Mouse (Mus musculus) ES-E14 (cell line): ENCODE data around the gene Arpc5.

Experiments used
- CHD2 ChIP-seq: IDR thresholded peaks from 2 replicates; pipeline ENCODE4 v1.6.1; 2014; ENCODE audit warnings: mild to moderate bottlenecking, low read depth, low read length, inconsistent platforms
- HCFC1 ChIP-seq: IDR thresholded peaks from 2 replicates; pipeline ENCODE4 v1.6.1; 2012; ENCODE audit warnings: low read length, inconsistent platforms, borderline replicate concordance; ENCODE audit not compliant: insufficient read depth
- MAFK ChIP-seq: IDR thresholded peaks from 2 replicates; pipeline ENCODE4 v1.6.1; 2014; ENCODE audit warnings: mild to moderate bottlenecking, low read depth, low read length, inconsistent platforms; ENCODE audit not compliant: insufficient read depth
- ZC3H11A ChIP-seq: IDR thresholded peaks from 2 replicates; pipeline ENCODE4 v1.6.1; 2012; ENCODE audit warnings: low read depth, mild to moderate bottlenecking, inconsistent platforms, low read length, borderline replicate concordance
- ZNF384 ChIP-seq: IDR thresholded peaks from 2 replicates; pipeline ENCODE4 v1.6.1; 2012; ENCODE audit warnings: low read depth, low read length, inconsistent platforms

DNA sequence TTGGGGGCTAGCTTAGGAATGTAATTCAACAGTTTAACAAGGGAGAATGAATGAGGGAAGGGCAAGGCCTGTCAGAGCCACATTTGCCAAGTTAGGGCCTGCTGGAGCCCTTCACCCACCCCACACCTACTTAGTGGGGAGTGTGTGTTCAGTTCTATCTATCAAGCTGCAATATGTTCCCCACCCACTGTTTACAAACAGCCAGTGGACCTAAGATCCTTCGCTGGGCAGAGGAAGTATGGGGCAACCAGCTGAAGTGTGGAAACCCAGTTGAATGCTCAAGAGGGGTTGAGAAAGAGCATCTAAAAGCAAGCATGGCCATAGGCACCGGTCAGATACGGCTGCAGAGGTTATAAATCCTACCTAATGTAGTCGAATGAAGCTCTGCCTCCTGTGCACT, 20.6 kb downstream of the Arpc5 start:
- TF ChIP-seq ZNF384 (no peak), HCFC1 (no peak), ZC3H11A (no peak), CHD2 (no peak), MAFK (no peak)
